Mouse (Mus musculus): ENCODE data around the gene Dvl2. TPM values are rescaled to one million over a fixed set of nuclear protein-coding genes. Genes with fewer than 3 reads are reported as not detected.
"Not testable (repeated sequence)": the region's sequence is repeated elsewhere in the genome, so short reads cannot be mapped to it uniquely, and the experiment has no call there.

The Dvl2 gene
- polyA plus RNA-seq (2012; rRNA removed) (65.4 and 81.0 TPM in 2 replicates), polyA plus RNA-seq (2014; fragmentation: Nextera tagmentation; extraction: Ambion mirVana) (40.3 and 47.0 TPM in 2 replicates)

- Histone ChIP-seq H3K4me3 (replicated peaks; ENCODE audit: low read length) (peak within 1 kb of the TSS; percentile 80), H3K4me2 (replicated peaks; ENCODE audit: low read depth, low read length, severe bottlenecking) (peak within 1 kb of the TSS; percentile 96), H3K27ac (replicated peaks; ENCODE audit: low read depth, low read length) (peak within 1 kb of the TSS; percentile 92), H3K9me3 (ENCODE audit: control insufficient read depth, low read length) (no peaks in the 10 kb centered on the region), H3K4me1 (ENCODE audit: control insufficient read depth, insufficient read depth, low read length) (peaks cover 25% of the 10 kb centered on the region), H3K27me3 (ENCODE audit: control insufficient read depth, insufficient read depth, low read length) (no peaks in the 10 kb centered on the region), H3K9ac (ENCODE audit: low read depth, low read length, severe bottlenecking) (peak within 1 kb of the TSS; percentile 82), H3K36me3 (ENCODE audit: control insufficient read depth, insufficient read depth, low read length) (peaks cover 37% of the 10 kb centered on the region)
- peak; percentile 73 for ATAC-seq (ENCODE audit: low FRiP score, low read depth)
- TF ChIP-seq POLR2A (IDR thresholded peaks at IDR 0.05; ENCODE audit: borderline replicate concordance, extremely low read depth, insufficient read depth, insufficient read length), result peak; percentile 91; the same call in 1 of the 2 replicates
- DNase-seq (ENCODE audit: low spot score), result peak; percentile 94
- under 1% methylated on average over 48 of the region's 48 CpGs for WGBS
Observed at GRCm38 (mm10) chr11:70000396-70000898, at the start of gene Dvl2. Gene Dvl2 (plus strand): TSS chr11:70000595.

GRCm38 (mm10) chr11:69950807-69951459 lies 49.5 kb upstream of the Dvl2 start:
- Histone ChIP-seq H3K27me3 (ENCODE audit: control insufficient read depth, insufficient read depth, low read length) (no peaks in the 10 kb centered on the region), H3K4me3 (replicated peaks; ENCODE audit: low read length) (no peak overlapping the region), H3K4me1 (ENCODE audit: control insufficient read depth, insufficient read depth, low read length) (peaks cover 19% of the 10 kb centered on the region), H3K9me3 (ENCODE audit: control insufficient read depth, low read length) (no peaks in the 10 kb centered on the region), H3K27ac (replicated peaks; ENCODE audit: low read depth, low read length) (no peak overlapping the region), H3K36me3 (ENCODE audit: control insufficient read depth, insufficient read depth, low read length) (0 out of 2 replicates have a peak, but pooled peaks cover 1% of the 10 kb centered on the region), H3K4me2 (replicated peaks; ENCODE audit: low read depth, low read length, severe bottlenecking) (no peak overlapping the region), H3K9ac (ENCODE audit: low read depth, low read length, severe bottlenecking) (no peak overlapping the region)
- 51% methylated on average over 4 of the region's 4 CpGs for WGBS
- TF ChIP-seq POLR2A (IDR thresholded peaks at IDR 0.05; ENCODE audit: borderline replicate concordance, extremely low read depth, insufficient read depth, insufficient read length), result no peak
- no peak for DNase-seq (ENCODE audit: low spot score)
- no peak for ATAC-seq (ENCODE audit: low FRiP score, low read depth)

- no peak for ATAC-seq (ENCODE audit: low FRiP score, low read depth)
- no peaks in the 10 kb centered on the region for H3K9me3 ChIP-seq (ENCODE audit: control insufficient read depth, low read length)
- H3K27me3 ChIP-seq (ENCODE audit: control insufficient read depth, insufficient read depth, low read length), result no peaks in the 10 kb centered on the region
- no peak overlapping the region for H3K9ac ChIP-seq (ENCODE audit: low read depth, low read length, severe bottlenecking)
- WGBS, result 53% methylated on average over 1 of the region's 1 CpGs
- no peak overlapping the region for H3K4me2 ChIP-seq (replicated peaks; ENCODE audit: low read depth, low read length, severe bottlenecking)
- peaks cover 7% of the 10 kb centered on the region; the same call in 1 of the 2 replicates for H3K4me1 ChIP-seq (ENCODE audit: control insufficient read depth, insufficient read depth, low read length)
- no peaks in the 10 kb centered on the region for H3K36me3 ChIP-seq (ENCODE audit: control insufficient read depth, insufficient read depth, low read length)
- no peak for DNase-seq (ENCODE audit: low spot score)
- TF ChIP-seq POLR2A (IDR thresholded peaks at IDR 0.05; ENCODE audit: borderline replicate concordance, extremely low read depth, insufficient read depth, insufficient read length), result no peak
- no peak overlapping the region for H3K27ac ChIP-seq (replicated peaks; ENCODE audit: low read depth, low read length)
- H3K4me3 ChIP-seq (replicated peaks; ENCODE audit: low read length), result no peak overlapping the region
Observed at GRCm38 (mm10) chr11:69952274-69952673, 48.1 kb upstream of the Dvl2 start.

DNA sequence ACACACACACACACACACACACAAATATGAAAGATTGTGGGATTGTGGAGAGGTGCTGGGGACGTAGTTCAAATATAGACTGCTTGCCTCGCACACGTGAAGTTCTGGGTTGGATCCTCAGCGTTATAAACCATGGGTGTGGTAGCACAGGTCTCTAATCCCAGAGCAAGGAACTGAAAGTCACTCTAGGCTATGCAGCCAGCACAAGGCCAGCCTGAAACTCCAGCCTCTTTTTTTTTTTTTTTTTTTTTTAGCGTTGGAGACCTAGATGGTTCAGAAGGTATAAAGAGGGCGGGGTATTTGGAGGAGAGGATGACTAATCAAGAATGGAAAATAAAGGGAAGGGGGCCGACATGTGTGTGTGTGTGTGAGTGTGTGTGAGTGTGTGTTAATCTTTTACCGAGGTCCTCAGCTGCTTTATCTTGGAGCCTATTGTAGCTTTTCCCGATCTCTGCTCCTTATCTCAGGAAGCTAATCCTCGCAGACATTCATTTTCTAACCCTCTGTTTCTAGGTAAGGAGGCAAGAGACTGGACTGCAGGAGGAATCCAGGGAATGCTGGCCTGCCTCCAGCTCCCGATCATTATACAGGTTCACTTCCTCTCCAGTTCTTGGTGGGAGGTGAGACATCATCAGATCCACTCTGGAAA lies 47.0 kb upstream of the Dvl2 start:
- no peaks in the 10 kb centered on the region for H3K36me3 ChIP-seq (ENCODE audit: control insufficient read depth, insufficient read depth, low read length)
- H3K4me1 ChIP-seq (ENCODE audit: control insufficient read depth, insufficient read depth, low read length), result peaks cover 4% of the 10 kb centered on the region; the same call in 1 of the 2 replicates
- 66% methylated on average over 11 of the region's 11 CpGs for WGBS
- ATAC-seq (ENCODE audit: low FRiP score, low read depth) (no peak), DNase-seq (ENCODE audit: low spot score) (no peak)
- H3K4me3 ChIP-seq (replicated peaks; ENCODE audit: low read length), result no peak overlapping the region
- no peak for TF ChIP-seq POLR2A (IDR thresholded peaks at IDR 0.05; ENCODE audit: borderline replicate concordance, extremely low read depth, insufficient read depth, insufficient read length)
- H3K27me3 ChIP-seq (ENCODE audit: control insufficient read depth, insufficient read depth, low read length), result no peaks in the 10 kb centered on the region
- no peak overlapping the region for H3K4me2 ChIP-seq (replicated peaks; ENCODE audit: low read depth, low read length, severe bottlenecking)
- no peak overlapping the region for H3K27ac ChIP-seq (replicated peaks; ENCODE audit: low read depth, low read length)
- no peak overlapping the region for H3K9ac ChIP-seq (ENCODE audit: low read depth, low read length, severe bottlenecking)
- H3K9me3 ChIP-seq (ENCODE audit: control insufficient read depth, low read length), result no peaks in the 10 kb centered on the region

DNA sequence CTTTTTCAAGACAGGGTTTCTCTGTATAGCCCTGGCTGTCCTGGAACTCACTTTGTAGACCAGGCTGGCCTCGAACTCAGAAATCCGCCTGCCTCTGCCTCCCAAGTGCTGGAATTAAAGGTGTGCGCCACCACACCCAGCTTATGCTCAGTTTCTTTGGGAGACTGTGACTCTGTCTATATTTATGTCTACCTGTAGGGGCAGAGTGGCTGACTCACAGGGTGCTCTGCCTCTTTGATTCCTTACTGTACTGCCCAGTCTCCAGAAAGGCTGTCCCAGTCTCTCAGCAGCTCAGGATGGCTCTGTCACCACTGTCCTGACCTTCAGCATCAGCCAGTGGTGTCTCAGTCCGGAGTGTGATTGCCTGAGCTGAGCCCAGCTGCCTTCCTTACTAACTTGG lies 44.8 kb upstream of the Dvl2 start:
- not testable (repeated sequence) for ATAC-seq (ENCODE audit: low FRiP score, low read depth); H3K9ac ChIP-seq (ENCODE audit: low read depth, low read length, severe bottlenecking); DNase-seq (ENCODE audit: low spot score); H3K27me3 ChIP-seq (ENCODE audit: control insufficient read depth, insufficient read depth, low read length); H3K4me3 ChIP-seq (replicated peaks; ENCODE audit: low read length); H3K27ac ChIP-seq (replicated peaks; ENCODE audit: low read depth, low read length); H3K4me1 ChIP-seq (ENCODE audit: control insufficient read depth, insufficient read depth, low read length); H3K9me3 ChIP-seq (ENCODE audit: control insufficient read depth, low read length); H3K4me2 ChIP-seq (replicated peaks; ENCODE audit: low read depth, low read length, severe bottlenecking); H3K36me3 ChIP-seq (ENCODE audit: control insufficient read depth, insufficient read depth, low read length)
- WGBS, result 78% methylated on average over 4 of the region's 4 CpGs

All from limb, embryonic 14.5 days (tissue).